Mouse (Mus musculus) MEL (cell line): ENCODE data around the gene Bcar1. TPM values are rescaled to one million over a fixed set of nuclear protein-coding genes. Genes with fewer than 3 reads are reported as not detected.

ENCODE experiments used
- DNase-seq: peaks from one replicate; pipeline ENCODE4 v3.0.0; 2011; ENCODE audit warnings: low read depth, low spot score
- H3K27ac ChIP-seq: 2 replicates; pipeline ENCODE4 v1.5.1; 2012; ENCODE audit warnings: low read depth, mild to moderate bottlenecking, control low read depth, low read length, moderate library complexity; ENCODE audit not compliant: control insufficient read depth
- H3K27me3 ChIP-seq, 2 experiments: fragments of 150-350 bp in 1 of 2; sonication (generic) in 1 of 2; 2 replicates each; pipeline ENCODE4 v1.6.1; 2012; ENCODE audit warnings: low read length in 2 of 2, mild to moderate bottlenecking in 2 of 2, improper control_type of control experiment in 1 of 2, moderate library complexity in 1 of 2; ENCODE audit not compliant: insufficient read depth in 2 of 2, control insufficient read depth in 1 of 2
- H3K36me3 ChIP-seq, 2 experiments: 2 replicates each; pipeline ENCODE4 v1.6.1; 2012 to 2014; ENCODE audit warnings: low read length in 2 of 2, improper control_type of control experiment in 1 of 2, inconsistent platforms in 1 of 2, mild to moderate bottlenecking in 1 of 2; ENCODE audit not compliant: insufficient read depth in 2 of 2, control insufficient read depth in 1 of 2
- H3K4me1 ChIP-seq, 2 experiments: fragments of 150-350 bp in 1 of 2; sonication (generic) in 1 of 2; 2 replicates each; pipeline ENCODE4 v1.6.1; 2012; ENCODE audit warnings: low read length in 2 of 2, improper control_type of control experiment in 1 of 2, mild to moderate bottlenecking in 1 of 2; ENCODE audit not compliant: insufficient read depth in 2 of 2, control insufficient read depth in 1 of 2
- H3K4me3 ChIP-seq, 2 experiments: fragments of 150-350 bp in 1 of 2; sonication (generic) in 1 of 2; 2 replicates each; pipeline ENCODE4 v1.5.1; 2012; ENCODE audit warnings: low read depth in 2 of 2, low read length in 2 of 2, mild to moderate bottlenecking in 2 of 2, moderate library complexity in 2 of 2, control low read depth in 1 of 2, improper control_type of control experiment in 1 of 2; ENCODE audit not compliant: control insufficient read depth in 1 of 2, insufficient read depth in 1 of 2
- H3K79me2 ChIP-seq: 2 replicates; pipeline ENCODE4 v1.6.1; 2012; ENCODE audit warnings: mild to moderate bottlenecking, low read length, moderate library complexity; ENCODE audit not compliant: control insufficient read depth, poor library complexity, insufficient read depth
- H3K9ac ChIP-seq: 2 replicates; pipeline ENCODE4 v1.6.1; 2012; ENCODE audit warnings: low read depth, mild to moderate bottlenecking, control low read depth, low read length, moderate library complexity; ENCODE audit not compliant: control insufficient read depth, poor library complexity, severe bottlenecking
- H3K9me3 ChIP-seq: fragments of 150-350 bp; sonication (generic); replicated peaks from 2 replicates; pipeline ENCODE4 v1.6.1; 2012; ENCODE audit warnings: mild to moderate bottlenecking, low read length, improper control_type of control experiment, moderate library complexity; ENCODE audit not compliant: insufficient read depth
- BHLHE40 ChIP-seq: IDR thresholded peaks from 2 replicates; pipeline ENCODE4 v1.6.1; 2012; ENCODE audit warnings: low read depth, mild to moderate bottlenecking, inconsistent platforms, low read length, improper control_type of control experiment, borderline replicate concordance
- E2F4 ChIP-seq: IDR thresholded peaks from 2 replicates; pipeline ENCODE4 v1.6.1; 2011; ENCODE audit warnings: low read depth, low read length, improper control_type of control experiment, borderline replicate concordance
- EP300 ChIP-seq, 2 experiments: IDR thresholded peaks; 2 replicates each; pipeline ENCODE4 v1.6.1; 2011; ENCODE audit warnings: improper control_type of control experiment in 2 of 2, low read length in 2 of 2, low read depth in 1 of 2, mild to moderate bottlenecking in 1 of 2
- GABPA ChIP-seq: IDR thresholded peaks from 2 replicates; pipeline ENCODE4 v1.6.1; 2012; ENCODE audit warnings: low read depth, mild to moderate bottlenecking, inconsistent platforms, low read length, improper control_type of control experiment, moderate library complexity
- MXI1 ChIP-seq: IDR thresholded peaks from 2 replicates; pipeline ENCODE4 v1.6.1; 2011; ENCODE audit warnings: mild to moderate bottlenecking, low read depth, low read length, improper control_type of control experiment
- NELFE ChIP-seq: IDR thresholded peaks from 2 replicates; pipeline ENCODE4 v1.6.1; 2011; ENCODE audit warnings: low read depth, low read length, improper control_type of control experiment
- NRF1 ChIP-seq: IDR thresholded peaks from 2 replicates; pipeline ENCODE4 v1.6.1; 2014; ENCODE audit warnings: low read depth, mild to moderate bottlenecking, inconsistent platforms, low read length, improper control_type of control experiment, moderate library complexity; ENCODE audit not compliant: poor library complexity, insufficient read depth, severe bottlenecking
- POLR2A ChIP-seq, 2 experiments: IDR thresholded peaks; 2 replicates each; pipeline ENCODE4 v1.6.1; 2011 to 2012; ENCODE audit warnings: low read length in 2 of 2, mild to moderate bottlenecking in 2 of 2, control low read depth in 1 of 2, improper control_type of control experiment in 1 of 2, low read depth in 1 of 2, moderate library complexity in 1 of 2; ENCODE audit not compliant: control insufficient read depth in 1 of 2, insufficient read depth in 1 of 2, poor library complexity in 1 of 2
- SIN3A ChIP-seq: IDR thresholded peaks from 2 replicates; pipeline ENCODE4 v1.6.1; 2012; ENCODE audit warnings: low read length, improper control_type of control experiment, inconsistent platforms
- TCF12 ChIP-seq: IDR thresholded peaks from 2 replicates; pipeline ENCODE4 v1.6.1; 2014; ENCODE audit warnings: low read depth, mild to moderate bottlenecking, inconsistent platforms, low read length, improper control_type of control experiment, moderate library complexity
- UBTF ChIP-seq: IDR thresholded peaks from 2 replicates; pipeline ENCODE4 v1.6.1; 2012; ENCODE audit warnings: low read depth, mild to moderate bottlenecking, inconsistent platforms, low read length, improper control_type of control experiment, moderate library complexity, borderline replicate concordance; ENCODE audit not compliant: insufficient read depth
- ZC3H11A ChIP-seq: IDR thresholded peaks from 2 replicates; pipeline ENCODE4 v1.6.1; 2012; ENCODE audit warnings: low read depth, mild to moderate bottlenecking, inconsistent platforms, low read length, improper control_type of control experiment
- ZKSCAN1 ChIP-seq: IDR thresholded peaks from 2 replicates; pipeline ENCODE4 v1.6.1; 2012; ENCODE audit warnings: low read depth, mild to moderate bottlenecking, inconsistent platforms, low read length, improper control_type of control experiment, moderate library complexity
- ZMIZ1 ChIP-seq: IDR thresholded peaks from 2 replicates; pipeline ENCODE4 v1.6.1; 2012; ENCODE audit warnings: low read depth, mild to moderate bottlenecking, inconsistent platforms, low read length, improper control_type of control experiment, moderate library complexity
- ZNF384 ChIP-seq: IDR thresholded peaks from 2 replicates; pipeline ENCODE4 v1.6.1; 2012; ENCODE audit warnings: low read depth, mild to moderate bottlenecking, inconsistent platforms, low read length, improper control_type of control experiment
- polyA plus RNA-seq, 2 experiments: library from polyadenylated mRNA; stranded (reverse) in 1 of 2; unstranded in 1 of 2; fragments of >175 nt in 1 of 2; fragments of >200 nt in 1 of 2; gene quantifications; 2 replicates each; pipeline versions ENCODE4 v1.2.1 to v1.2.4; 2012; ENCODE audit warnings: low replicate concordance in 2 of 2, low read depth in 1 of 2; ENCODE audit not compliant: insufficient read length in 2 of 2, insufficient read depth in 1 of 2, missing spikeins in 1 of 2
- total RNA-seq: library from RNA; depleted of rRNA; stranded (reverse); fragments of 300-350 nt; gene quantifications from 2 replicates; pipeline ENCODE4 v1.2.3, GENCODE M21; 2012

Gene Bcar1
- total and polyA plus RNA-seq, 3 experiments: 6.5 to 17.4 TPM; not detected in 1

GRCm38 (mm10) chr8:111710777-111711485 is 32.7 kb downstream of the Bcar1 start:
- Histone ChIP-seq H3K79me2 (no peaks in the 10 kb centered on the region), H3K9ac (no peak overlapping the region), H3K9me3 (no peaks in the 10 kb centered on the region), H3K4me3 (no peak overlapping the region), H3K27me3 (no peaks in the 10 kb centered on the region), H3K36me3 (no peaks in the 10 kb centered on the region; a peak in 1 of 4 replicates), H3K4me1 (no peaks in the 10 kb centered on the region), H3K27ac (no peak overlapping the region)
- DNase-seq: no peak
- TF ChIP-seq NELFE (no peak), EP300 (IDR thresholded peaks at IDR 0.05; ENCODE audit: low read depth in 1 of 2, low read length in 2 of 2) (no peak), UBTF (no peak), MXI1 (no peak), SIN3A (no peak), E2F4 (no peak), ZKSCAN1 (no peak), BHLHE40 (no peak), ZC3H11A (no peak)

GRCm38 (mm10) chr8:111709223-111709622 is 34.4 kb downstream of the Bcar1 start:
- Histone ChIP-seq H3K27me3 (no peaks in the 10 kb centered on the region), H3K79me2 (no peaks in the 10 kb centered on the region), H3K4me1 (peaks cover 3 to 13% of the 10 kb centered on the region in 2 experiments; a peak in 3 of 4 replicates), H3K9me3 (no peaks in the 10 kb centered on the region), H3K36me3 (peaks cover 0 to 8% of the 10 kb centered on the region in 2 experiments; a peak in 3 of 4 replicates), H3K27ac (no peak overlapping the region), H3K4me3 (no peak overlapping the region), H3K9ac (no peak overlapping the region)
- no peak for TF ChIP-seq EP300 (IDR thresholded peaks at IDR 0.05; ENCODE audit: low read depth in 1 of 2, low read length in 2 of 2)
- TF ChIP-seq ZMIZ1: no peak
- no peak for TF ChIP-seq MXI1
- TF ChIP-seq POLR2A (IDR thresholded peaks at IDR 0.05; ENCODE audit: control insufficient read depth in 1 of 2, insufficient read depth in 1 of 2, low read depth in 1 of 2, low read length in 2 of 2, poor library complexity in 1 of 2): no peak
- TF ChIP-seq NRF1: no peak
- no peak for TF ChIP-seq BHLHE40
- no peak for DNase-seq

GRCm38 (mm10) chr8:111708265-111708664 is 35.3 kb downstream of the Bcar1 start:
- no peak for DNase-seq
- peaks cover 0 to 8% of the 10 kb centered on the region in 2 experiments; a peak in 3 of 4 replicates for H3K36me3 ChIP-seq
- H3K4me1 ChIP-seq: peaks cover 3 to 13% of the 10 kb centered on the region in 2 experiments; a peak in 3 of 4 replicates
- TF ChIP-seq ZNF384 (no peak), TCF12 (no peak), GABPA (no peak), EP300 (IDR thresholded peaks at IDR 0.05; ENCODE audit: low read depth in 1 of 2, low read length in 2 of 2) (no peak), E2F4 (no peak)
- no peak overlapping the region for H3K9ac ChIP-seq
- no peaks in the 10 kb centered on the region for H3K79me2 ChIP-seq
- no peak overlapping the region for H3K27ac ChIP-seq
- H3K4me3 ChIP-seq: no peak overlapping the region
- no peaks in the 10 kb centered on the region for H3K9me3 ChIP-seq
- no peaks in the 10 kb centered on the region for H3K27me3 ChIP-seq
